Mouse (Mus musculus) testis, adult 2 months (tissue): ENCODE measurements around the gene Tldc1. TPM values are rescaled to one million over a fixed set of nuclear protein-coding genes. Genes with fewer than 3 reads are reported as not detected.

ENCODE experiments used
- H3K27ac ChIP-seq: fragments of 200-500 bp; 2 replicates; pipeline ENCODE4 v1.5.1; 2012; ENCODE audit warnings: low read depth, low read length; ENCODE audit not compliant: control insufficient read depth, insufficient read depth
- H3K27me3 ChIP-seq: fragments of 200-500 bp; 2 replicates; pipeline ENCODE4 v1.6.1; 2012; ENCODE audit warnings: mild to moderate bottlenecking, low read length, moderate library complexity; ENCODE audit not compliant: control insufficient read depth, insufficient read depth
- H3K36me3 ChIP-seq: fragments of 200-500 bp; 2 replicates; pipeline ENCODE4 v1.6.1; 2012; ENCODE audit warnings: mild to moderate bottlenecking, low read length; ENCODE audit not compliant: control insufficient read depth, insufficient read depth
- H3K4me1 ChIP-seq: fragments of 200-500 bp; 2 replicates; pipeline ENCODE4 v1.6.1; 2012; ENCODE audit warnings: low read length; ENCODE audit not compliant: control insufficient read depth, insufficient read depth
- H3K4me3 ChIP-seq: fragments of 200-500 bp; 2 replicates; pipeline ENCODE4 v1.5.1; 2012; ENCODE audit warnings: low read depth, mild to moderate bottlenecking, low read length, moderate library complexity, mixed read lengths; ENCODE audit not compliant: control insufficient read depth
- CTCF ChIP-seq: fragments of 200-500 bp; IDR thresholded peaks from 2 replicates; pipeline ENCODE4 v1.5.1; 2012; ENCODE audit warnings: low read depth, mild to moderate bottlenecking, inconsistent platforms, low read length, moderate library complexity; ENCODE audit not compliant: control insufficient read depth, insufficient read depth, insufficient replicate concordance
- POLR2A ChIP-seq: fragments of 200-500 bp; IDR thresholded peaks from 2 replicates; pipeline ENCODE4 v1.6.1; 2012; ENCODE audit warnings: low read depth, mild to moderate bottlenecking, inconsistent platforms, low read length, moderate library complexity; ENCODE audit not compliant: control insufficient read depth
- polyA plus RNA-seq: library from polyadenylated mRNA; depleted of rRNA; stranded (reverse); fragments of >200 nt; gene quantifications from 2 replicates; pipeline ENCODE4 v1.2.3, GENCODE M21; 2012

Tldc1 gene
- polyA plus RNA-seq, 1 experiment: 6.8 TPM

DNA sequence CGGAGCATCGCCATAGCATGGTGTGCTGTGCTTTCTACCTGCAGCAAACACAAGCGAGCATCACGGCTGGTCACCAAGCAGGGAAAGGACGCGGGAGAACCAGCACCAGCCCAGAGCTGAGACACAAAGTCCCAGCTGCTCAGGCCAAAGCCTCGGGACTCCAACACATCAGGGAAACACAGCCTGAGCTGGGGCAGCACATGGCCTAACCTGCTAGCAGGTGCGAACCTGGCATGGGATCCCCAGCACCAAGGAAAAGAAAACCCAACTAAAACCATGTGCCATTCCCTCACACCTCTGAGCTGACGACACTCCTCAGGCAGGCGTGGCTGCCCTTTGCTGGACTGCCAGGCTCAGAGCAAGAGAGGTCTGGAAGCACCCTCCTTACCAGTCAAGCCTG, 12.9 kb downstream of the Tldc1 start:
- H3K27me3 ChIP-seq: no peaks in the 10 kb centered on the region
- peaks cover 2% of the 10 kb centered on the region; the same call in 1 of the 2 replicates for H3K4me1 ChIP-seq
- TF ChIP-seq CTCF (no peak), POLR2A (no peak)
- H3K27ac ChIP-seq: no peak overlapping the region
- no peak overlapping the region for H3K4me3 ChIP-seq
- H3K36me3 ChIP-seq: no peaks in the 10 kb centered on the region

DNA sequence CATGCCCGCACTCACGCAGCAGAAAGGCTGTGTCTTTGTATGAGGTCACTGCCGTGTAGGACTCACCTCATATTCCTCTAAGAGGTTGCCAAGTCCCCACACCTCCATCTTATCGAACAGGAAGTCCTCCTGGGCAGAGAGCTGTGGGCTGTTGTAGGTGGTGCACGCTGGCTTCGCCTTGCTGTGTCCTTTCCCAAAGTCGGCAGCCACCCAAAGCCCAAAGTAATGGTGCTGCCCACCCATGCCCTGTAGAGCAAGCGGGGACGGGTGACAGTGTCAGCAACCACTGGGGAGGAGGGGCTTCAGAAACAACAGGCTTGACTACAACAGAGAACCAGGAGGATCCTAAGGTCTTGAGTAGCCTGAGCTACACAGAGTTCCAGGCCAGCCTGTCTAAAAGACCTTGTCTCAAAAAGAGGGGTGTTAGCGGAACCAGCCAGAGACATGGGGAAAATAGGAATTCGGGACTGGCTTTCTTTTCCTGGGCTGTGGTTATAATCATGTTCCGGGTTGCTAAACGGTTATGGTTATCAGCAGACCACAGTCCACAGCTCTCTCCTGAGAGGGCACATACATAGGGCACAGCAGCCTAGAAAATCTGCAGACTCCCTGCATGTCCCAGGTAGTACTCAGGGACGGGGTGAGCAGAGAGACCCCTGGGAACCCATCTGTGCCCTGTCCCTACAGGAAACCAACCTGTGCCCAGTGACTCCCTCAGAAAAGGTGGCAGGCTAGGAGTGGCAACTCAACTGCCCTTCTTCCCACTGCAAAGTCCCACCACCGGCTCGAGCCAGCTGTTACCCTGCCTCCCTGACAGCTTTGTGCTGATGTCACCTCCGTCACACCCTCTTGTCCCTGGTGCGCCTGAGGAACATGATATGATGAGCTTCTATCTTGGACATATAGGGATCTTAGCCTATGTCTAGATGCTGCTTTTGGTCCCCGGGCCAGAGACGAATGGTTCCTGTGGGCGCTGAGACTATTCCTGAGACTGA, 15.7 kb downstream of the Tldc1 start:
- no peak for TF ChIP-seq CTCF
- TF ChIP-seq POLR2A: no peak
- Histone ChIP-seq H3K27ac (no peak overlapping the region), H3K4me3 (no peak overlapping the region), H3K36me3 (no peaks in the 10 kb centered on the region), H3K27me3 (no peaks in the 10 kb centered on the region), H3K4me1 (peaks cover 2% of the 10 kb centered on the region; the same call in 1 of the 2 replicates)

DNA sequence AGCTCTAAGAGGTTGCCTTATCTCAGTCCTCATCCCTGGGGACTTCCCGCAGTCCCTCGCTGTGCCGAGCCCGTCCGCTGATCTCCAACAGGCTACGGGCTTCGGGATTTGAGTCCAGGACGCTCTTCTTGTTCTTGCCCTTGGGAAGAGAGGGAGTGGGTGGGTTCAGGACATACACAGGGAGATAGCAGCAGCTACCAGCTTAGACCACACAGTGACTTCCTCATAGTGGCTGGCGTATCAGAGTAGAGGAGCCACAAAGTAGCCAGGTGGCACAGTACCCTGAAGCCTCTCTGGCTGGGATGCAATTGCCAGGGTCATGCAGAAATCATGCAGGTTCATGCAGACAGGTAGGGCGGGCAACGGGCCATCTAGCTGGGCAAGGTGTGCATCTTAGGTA, 16.5 kb downstream of the Tldc1 start:
- Histone ChIP-seq H3K27ac (no peak overlapping the region), H3K27me3 (no peaks in the 10 kb centered on the region), H3K4me1 (peaks cover 2% of the 10 kb centered on the region; the same call in 1 of the 2 replicates), H3K36me3 (no peaks in the 10 kb centered on the region), H3K4me3 (no peak overlapping the region)
- TF ChIP-seq CTCF (no peak), POLR2A (no peak)

DNA sequence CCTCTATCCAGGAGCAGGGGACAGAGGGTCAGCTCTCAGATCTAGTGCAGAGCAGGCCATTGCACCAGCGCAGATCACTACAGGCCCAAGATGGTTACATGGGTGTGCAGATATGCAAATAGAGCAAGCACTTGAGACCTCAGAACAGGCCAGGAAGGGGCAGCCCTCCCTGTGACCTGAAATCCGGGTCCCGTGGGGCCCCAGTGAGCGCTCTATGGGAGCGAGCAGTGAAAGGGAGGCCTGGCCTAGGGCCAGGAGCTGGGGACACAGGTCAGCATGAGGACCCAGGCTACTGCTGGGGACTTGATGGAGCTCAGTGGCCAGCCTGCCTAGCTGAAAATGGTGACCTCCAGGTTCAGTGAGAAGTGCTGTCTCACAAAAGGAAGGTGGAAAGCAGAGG, 21.7 kb downstream of the Tldc1 start:
- H3K4me1 ChIP-seq: peaks cover 6% of the 10 kb centered on the region
- H3K27ac ChIP-seq: no peak overlapping the region
- TF ChIP-seq POLR2A: no peak
- TF ChIP-seq CTCF: no peak
- H3K4me3 ChIP-seq: no peak overlapping the region
- H3K36me3 ChIP-seq: no peaks in the 10 kb centered on the region
- H3K27me3 ChIP-seq: no peaks in the 10 kb centered on the region

DNA sequence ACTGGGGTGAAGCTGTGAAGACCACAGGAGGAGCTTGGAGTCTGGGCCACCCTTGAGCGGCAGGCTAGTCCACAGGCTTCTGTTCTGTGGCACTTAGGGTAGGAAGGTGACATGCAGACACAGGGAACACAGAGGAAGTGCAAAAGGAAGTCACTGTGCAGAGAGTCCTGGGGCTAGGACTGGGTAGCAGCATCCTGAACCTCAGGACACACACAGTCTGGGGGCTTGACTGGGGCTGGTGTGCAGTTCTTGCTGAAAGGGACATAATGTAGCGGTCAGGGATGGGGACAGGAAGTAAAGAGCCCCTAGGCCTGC, 22.1 kb downstream of the Tldc1 start:
- Histone ChIP-seq H3K27me3 (no peaks in the 10 kb centered on the region), H3K4me3 (no peak overlapping the region), H3K27ac (no peak overlapping the region), H3K4me1 (peaks cover 6% of the 10 kb centered on the region), H3K36me3 (no peaks in the 10 kb centered on the region)
- TF ChIP-seq POLR2A (no peak), CTCF (no peak)

DNA sequence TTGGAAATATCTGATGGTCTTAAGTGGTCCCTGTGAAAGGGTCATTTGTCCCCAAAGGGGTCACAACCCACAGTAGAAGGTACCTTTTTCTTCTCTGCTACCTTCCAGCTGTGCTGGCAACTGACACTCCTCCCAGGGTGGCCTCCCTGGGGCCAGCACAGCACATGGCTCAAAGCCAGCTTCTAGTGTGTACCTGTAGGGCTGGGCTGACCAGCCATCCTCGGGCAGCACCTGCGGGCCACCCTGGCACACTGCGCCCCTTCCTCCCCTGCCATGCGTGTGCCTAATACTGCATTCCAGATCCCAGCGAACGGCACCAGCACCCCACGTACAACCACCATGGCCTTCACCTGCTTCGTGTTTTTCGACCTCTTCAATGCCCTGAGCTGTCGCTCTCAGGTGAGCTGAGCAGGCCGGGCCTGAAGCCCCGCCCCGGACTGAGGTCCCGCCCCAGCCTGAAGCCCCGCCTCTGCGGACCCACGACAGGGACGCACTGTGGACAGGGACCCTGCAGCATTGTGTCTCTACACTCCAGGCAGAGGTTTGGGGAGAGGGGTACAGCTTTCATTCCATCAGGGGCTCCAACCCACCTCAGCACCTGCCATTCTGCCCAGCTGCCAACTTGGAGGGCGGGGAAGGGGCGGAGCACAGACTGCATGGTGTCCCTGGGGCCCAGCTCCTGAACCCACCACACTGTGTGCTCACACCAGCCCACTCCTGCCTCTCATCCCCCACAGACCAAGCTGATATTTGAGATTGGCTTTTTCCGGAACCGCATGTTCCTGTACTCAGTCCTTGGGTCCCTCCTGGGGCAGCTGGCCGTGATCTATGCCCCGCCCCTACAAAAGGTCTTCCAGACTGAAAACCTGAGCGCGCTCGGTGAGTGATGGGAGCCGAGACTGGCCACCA, 22.7 kb downstream of the Tldc1 start:
- peaks cover 6% of the 10 kb centered on the region for H3K4me1 ChIP-seq
- no peaks in the 10 kb centered on the region for H3K36me3 ChIP-seq
- H3K27me3 ChIP-seq: no peaks in the 10 kb centered on the region
- no peak for TF ChIP-seq CTCF
- no peak for TF ChIP-seq POLR2A
- no peak overlapping the region for H3K27ac ChIP-seq
- H3K4me3 ChIP-seq: no peak overlapping the region

DNA sequence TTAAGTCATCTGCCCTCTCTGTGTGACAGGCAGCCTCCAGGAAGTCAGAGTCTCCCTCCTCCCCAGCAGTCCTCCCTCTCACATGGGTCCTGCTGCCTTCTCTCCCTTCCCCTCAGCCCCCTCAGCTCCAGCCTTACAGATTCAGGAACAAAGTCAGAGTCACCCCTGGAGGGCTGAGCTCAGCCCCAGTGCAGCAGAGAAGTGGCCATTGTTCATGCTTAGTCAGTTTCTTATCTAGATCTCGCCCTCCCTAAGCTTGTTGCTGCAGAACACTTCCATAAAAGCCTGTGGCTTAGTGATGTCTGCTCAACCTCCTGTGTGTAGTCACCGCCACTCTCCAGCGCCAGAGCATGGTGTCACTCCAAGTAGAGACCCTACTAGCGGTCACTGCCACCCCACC, 33.6 kb downstream of the Tldc1 start:
- Histone ChIP-seq H3K27ac (no peak overlapping the region), H3K27me3 (no peaks in the 10 kb centered on the region), H3K36me3 (no peaks in the 10 kb centered on the region), H3K4me3 (no peak overlapping the region), H3K4me1 (no peaks in the 10 kb centered on the region)
- TF ChIP-seq POLR2A (no peak), CTCF (no peak)
